Mouse (Mus musculus) kidney, embryonic 14.5 days (tissue): ENCODE measurements around the gene Heatr4. TPM values are rescaled to one million over a fixed set of nuclear protein-coding genes. Genes with fewer than 3 reads are reported as not detected.
"Not testable (repeated sequence)": the region's sequence is repeated elsewhere in the genome, so short reads cannot be mapped to it uniquely, and the experiment has no call there.

Experiments
- ATAC-seq: fragments of 200-750 bp; cut with Nextera tagmentation; 2 replicates; pipeline ENCODE4 v1.8.0; 2017; ENCODE audit warnings: moderate number of reproducible peaks, mild to moderate bottlenecking, moderate TSS enrichment, moderate library complexity; ENCODE audit not compliant: low FRiP score, low TSS enrichment
- H3K27ac ChIP-seq: fragments of 300-500 bp; sonication (generic); 2 replicates; pipeline ENCODE4 v1.5.1; 2014; ENCODE audit warnings: low read depth, mild to moderate bottlenecking, low read length, moderate library complexity, mixed read lengths
- H3K27me3 ChIP-seq: fragments of 300-500 bp; sonication (generic); 2 replicates; pipeline ENCODE4 v1.6.1; 2014; ENCODE audit warnings: mild to moderate bottlenecking, low read length; ENCODE audit not compliant: control insufficient read depth, insufficient read depth
- H3K36me3 ChIP-seq: fragments of 300-500 bp; sonication (generic); 2 replicates; pipeline ENCODE4 v1.6.1; 2014; ENCODE audit warnings: low read length, mixed read lengths; ENCODE audit not compliant: control insufficient read depth, insufficient read depth
- H3K4me1 ChIP-seq: fragments of 300-500 bp; sonication (generic); 2 replicates; pipeline ENCODE4 v1.6.1; 2014; ENCODE audit warnings: low read length, mixed read lengths; ENCODE audit not compliant: control insufficient read depth, insufficient read depth
- H3K4me2 ChIP-seq: fragments of 300-500 bp; sonication (generic); replicated peaks from 2 replicates; pipeline ENCODE4 v1.6.1; 2014; ENCODE audit warnings: low read depth, mild to moderate bottlenecking, low read length
- H3K4me3 ChIP-seq: fragments of 300-500 bp; sonication (generic); 2 replicates; pipeline ENCODE4 v1.5.1; 2014; ENCODE audit warnings: mild to moderate bottlenecking, low read length
- H3K9ac ChIP-seq: fragments of 300-500 bp; sonication (generic); 2 replicates; pipeline ENCODE4 v1.6.1; 2014; ENCODE audit warnings: low read depth, mild to moderate bottlenecking, low read length, moderate library complexity
- H3K9me3 ChIP-seq: fragments of 300-500 bp; sonication (generic); 2 replicates; pipeline ENCODE4 v1.6.1; 2016; ENCODE audit warnings: low read length; ENCODE audit not compliant: control insufficient read depth
- WGBS: fragments of 180-500 bp; shearing (Covaris S2); extraction: QIAGEN DNeasy Blood & Tissue Kit; methylation state at CpG from one replicate; pipeline ENCODE4 v1.1.7; 2014; 5-methylcytosine and 5-hydroxymethylcytosine counted together
- polyA plus RNA-seq: library from polyadenylated mRNA; unstranded; fragments of >200 nt; fragmentation: Nextera tagmentation; extraction: Ambion mirVana; gene quantifications from 2 replicates; pipeline ENCODE4 v1.2.1, GENCODE M21; 2014

Gene Heatr4
- polyA plus RNA-seq, 1 experiment from 2014 or later = not detected

- H3K4me3 ChIP-seq, H3K9ac ChIP-seq, H3K36me3 ChIP-seq, H3K4me2 ChIP-seq, H3K27ac ChIP-seq, H3K4me1 ChIP-seq, H3K27me3 ChIP-seq, ATAC-seq, H3K9me3 ChIP-seq: not testable (repeated sequence)
- WGBS = 92% methylated on average over 4 of the region's 4 CpGs
Observed at GRCm38 (mm10) chr12:84022266-84022665, 37.6 kb upstream of the Heatr4 start.

- H3K36me3 ChIP-seq, H3K27ac ChIP-seq, H3K4me2 ChIP-seq, H3K9ac ChIP-seq, H3K9me3 ChIP-seq, H3K4me1 ChIP-seq, H3K27me3 ChIP-seq, H3K4me3 ChIP-seq: not testable (repeated sequence)
- 0 out of 2 replicates have a peak, but pooled peaks have one; percentile 28 for ATAC-seq
- 25% methylated on average over 7 of the region's 7 CpGs for WGBS
Observed at GRCm38 (mm10) chr12:84020528-84020927, 35.9 kb upstream of the Heatr4 start.

- no peak for ATAC-seq
- H3K27ac ChIP-seq = no peak overlapping the region
- H3K4me1 ChIP-seq = peaks cover 6% of the 10 kb centered on the region
- no peaks in the 10 kb centered on the region for H3K9me3 ChIP-seq
- no peak overlapping the region for H3K9ac ChIP-seq
- no peak overlapping the region for H3K4me2 ChIP-seq
- no peaks in the 10 kb centered on the region; the same call in 1 of the 2 replicates for H3K36me3 ChIP-seq
- H3K4me3 ChIP-seq = no peak overlapping the region
- no peaks in the 10 kb centered on the region for H3K27me3 ChIP-seq
- 94% methylated on average over 7 of the region's 7 CpGs for WGBS
Observed at GRCm38 (mm10) chr12:84013701-84014100, 29.0 kb upstream of the Heatr4 start.

GRCm38 (mm10) chr12:84013130-84013529 is 28.5 kb upstream of the Heatr4 start:
- Histone ChIP-seq H3K4me3 (no peak overlapping the region), H3K4me2 (no peak overlapping the region), H3K9me3 (no peaks in the 10 kb centered on the region), H3K27ac (no peak overlapping the region), H3K4me1 (peaks cover 6% of the 10 kb centered on the region), H3K27me3 (no peaks in the 10 kb centered on the region), H3K9ac (no peak overlapping the region), H3K36me3 (no peaks in the 10 kb centered on the region; the same call in 1 of the 2 replicates)
- 76% methylated on average over 6 of the region's 6 CpGs for WGBS
- ATAC-seq = no peak

GRCm38 (mm10) chr12:84011251-84012040 is 26.8 kb upstream of the Heatr4 start:
- ATAC-seq = peak; percentile 81
- peak overlapping the region; percentile 0; the same call in 1 of the 2 replicates for H3K4me2 ChIP-seq
- H3K4me3 ChIP-seq = peak overlapping the region; percentile 2; the same call in 1 of the 2 replicates
- H3K4me1 ChIP-seq = peaks cover 6% of the 10 kb centered on the region
- peak overlapping the region; percentile 37; the same call in 1 of the 2 replicates for H3K27ac ChIP-seq
- 28% methylated on average over 12 of the region's 12 CpGs for WGBS
- no peaks in the 10 kb centered on the region for H3K27me3 ChIP-seq
- H3K9ac ChIP-seq = no peak overlapping the region
- no peaks in the 10 kb centered on the region for H3K9me3 ChIP-seq
- H3K36me3 ChIP-seq = no peaks in the 10 kb centered on the region; the same call in 1 of the 2 replicates

GRCm38 (mm10) chr12:84010201-84010600 is 25.5 kb upstream of the Heatr4 start:
- WGBS = 71% methylated on average over 3 of the region's 3 CpGs
- Histone ChIP-seq H3K9ac (peak overlapping the region; percentile 55; the same call in 1 of the 2 replicates), H3K4me1 (peaks cover 6% of the 10 kb centered on the region), H3K4me2 (peak overlapping the region; percentile 51), H3K9me3 (no peaks in the 10 kb centered on the region), H3K27ac (no peak overlapping the region), H3K4me3 (peak overlapping the region; percentile 43), H3K36me3 (no peaks in the 10 kb centered on the region; the same call in 1 of the 2 replicates), H3K27me3 (no peaks in the 10 kb centered on the region)
- ATAC-seq = no peak

- 2% methylated on average over 54 of the region's 70 CpGs for WGBS
- not testable (repeated sequence) for H3K27ac ChIP-seq
Observed at GRCm38 (mm10) chr12:84009171-84009965, 24.7 kb upstream of the Heatr4 start, which contains the start of gene Acot1. Gene Acot1, plus strand, starts transcription at chr12:84009490.

GRCm38 (mm10) chr12:84008729-84009128 is 24.1 kb upstream of the Heatr4 start:
- ATAC-seq = no peak
- no peak overlapping the region for H3K9ac ChIP-seq
- peaks cover 6% of the 10 kb centered on the region for H3K4me1 ChIP-seq
- H3K4me2 ChIP-seq = peak overlapping the region; percentile 51
- 72% methylated on average over 8 of the region's 8 CpGs for WGBS
- peak overlapping the region; percentile 43; the same call in 1 of the 2 replicates for H3K4me3 ChIP-seq
- no peaks in the 10 kb centered on the region for H3K36me3 ChIP-seq
- H3K9me3 ChIP-seq = no peaks in the 10 kb centered on the region
- H3K27ac ChIP-seq = no peak overlapping the region
- no peaks in the 10 kb centered on the region for H3K27me3 ChIP-seq

More at GRCm38 (mm10) chr12:84009171-84009965, 24.7 kb upstream of the Heatr4 start, which contains the start of gene Acot1:
- H3K36me3 ChIP-seq, H3K4me1 ChIP-seq, H3K9me3 ChIP-seq, H3K27me3 ChIP-seq: not testable (repeated sequence)
- H3K9ac ChIP-seq = peak within 1 kb of the TSS; percentile 55; the same call in 1 of the 2 replicates
- H3K4me3 ChIP-seq = peak within 1 kb of the TSS; percentile 43
- ATAC-seq = peak; percentile 93
- peak within 1 kb of the TSS; percentile 51 for H3K4me2 ChIP-seq
